Mouse (Mus musculus): ENCODE measurements around the gene Pomt1. TPM values are rescaled to one million over a fixed set of nuclear protein-coding genes. Genes with fewer than 3 reads are reported as not detected.

Gene Pomt1
- polyA plus RNA-seq, 1 experiment from 2014 or later: 36.4 TPM

DNA sequence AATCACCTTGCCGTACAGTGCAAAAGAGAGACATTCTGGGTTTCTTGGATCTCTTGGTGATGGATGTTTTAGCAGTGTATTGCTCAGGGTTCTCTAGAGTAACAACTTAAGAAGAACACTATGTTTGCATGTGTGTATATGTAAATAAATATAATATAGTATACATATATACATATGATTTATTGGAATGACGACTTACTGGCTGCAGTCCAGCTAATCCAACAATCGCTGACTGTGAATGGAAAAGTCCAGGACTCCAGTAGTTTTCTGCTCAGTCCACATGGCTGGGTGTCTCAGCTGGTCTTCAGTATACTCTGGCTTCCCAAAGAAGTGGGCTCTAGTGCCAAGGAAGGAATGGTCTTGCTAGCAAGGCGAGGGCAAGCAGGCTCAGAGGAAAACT, 1.2 kb downstream of the Pomt1 start:
- ATAC-seq: no peak
- Histone ChIP-seq H3K9ac (ENCODE audit: low read depth, low read length) (peak overlapping the region; percentile 81), H3K27ac (ENCODE audit: low read length) (no peak overlapping the region)

GRCm38 (mm10) chr2:32238708-32239435, 2.5 kb downstream of the Pomt1 start:
- Histone ChIP-seq H3K36me3 (ENCODE audit: control insufficient read depth, insufficient read depth, low read length) (peaks cover 3% of the 10 kb centered on the region; the same call in 1 of the 2 replicates), H3K9me3 (replicated peaks; ENCODE audit: control insufficient read depth, low read length, poor library complexity, severe bottlenecking) (no peaks in the 10 kb centered on the region), H3K4me1 (ENCODE audit: control insufficient read depth, insufficient read depth, low read length) (peaks cover 21% of the 10 kb centered on the region), H3K4me3 (ENCODE audit: low read depth, low read length) (no peak overlapping the region), H3K27me3 (ENCODE audit: control insufficient read depth, insufficient read depth, low read depth, low read length) (no peaks in the 10 kb centered on the region), H3K27ac (ENCODE audit: low read length) (no peak overlapping the region), H3K4me2 (ENCODE audit: low read length) (no peak overlapping the region), H3K9ac (ENCODE audit: low read depth, low read length) (no peak overlapping the region)
- ATAC-seq: no peak
- 92% methylated on average over 9 of the region's 9 CpGs for WGBS

More for the DNA sequence above, 1.2 kb downstream of the Pomt1 start:
- H3K36me3 ChIP-seq (ENCODE audit: control insufficient read depth, insufficient read depth, low read length): peaks cover 12% of the 10 kb centered on the region
- WGBS: 41% methylated on average over 4 of the region's 4 CpGs
- H3K4me2 ChIP-seq (ENCODE audit: low read length): peak overlapping the region; percentile 93
- no peaks in the 10 kb centered on the region for H3K27me3 ChIP-seq (ENCODE audit: control insufficient read depth, insufficient read depth, low read depth, low read length)
- H3K4me3 ChIP-seq (ENCODE audit: low read depth, low read length): peak overlapping the region; percentile 75
- H3K4me1 ChIP-seq (ENCODE audit: control insufficient read depth, insufficient read depth, low read length): peaks cover 21% of the 10 kb centered on the region
- H3K9me3 ChIP-seq (replicated peaks; ENCODE audit: control insufficient read depth, low read length, poor library complexity, severe bottlenecking): no peaks in the 10 kb centered on the region

- no peak overlapping the region for H3K9ac ChIP-seq (ENCODE audit: low read depth, low read length)
- no peaks in the 10 kb centered on the region for H3K9me3 ChIP-seq (replicated peaks; ENCODE audit: control insufficient read depth, low read length, poor library complexity, severe bottlenecking)
- no peak overlapping the region for H3K4me2 ChIP-seq (ENCODE audit: low read length)
- no peak for ATAC-seq
- H3K4me3 ChIP-seq (ENCODE audit: low read depth, low read length): no peak overlapping the region
- 81% methylated on average over 5 of the region's 5 CpGs for WGBS
- no peaks in the 10 kb centered on the region for H3K27me3 ChIP-seq (ENCODE audit: control insufficient read depth, insufficient read depth, low read depth, low read length)
- peaks cover 6% of the 10 kb centered on the region for H3K36me3 ChIP-seq (ENCODE audit: control insufficient read depth, insufficient read depth, low read length)
- no peak overlapping the region for H3K27ac ChIP-seq (ENCODE audit: low read length)
- H3K4me1 ChIP-seq (ENCODE audit: control insufficient read depth, insufficient read depth, low read length): peaks cover 13% of the 10 kb centered on the region
Measured at GRCm38 (mm10) chr2:32240591-32240990, 4.2 kb downstream of the Pomt1 start.

DNA sequence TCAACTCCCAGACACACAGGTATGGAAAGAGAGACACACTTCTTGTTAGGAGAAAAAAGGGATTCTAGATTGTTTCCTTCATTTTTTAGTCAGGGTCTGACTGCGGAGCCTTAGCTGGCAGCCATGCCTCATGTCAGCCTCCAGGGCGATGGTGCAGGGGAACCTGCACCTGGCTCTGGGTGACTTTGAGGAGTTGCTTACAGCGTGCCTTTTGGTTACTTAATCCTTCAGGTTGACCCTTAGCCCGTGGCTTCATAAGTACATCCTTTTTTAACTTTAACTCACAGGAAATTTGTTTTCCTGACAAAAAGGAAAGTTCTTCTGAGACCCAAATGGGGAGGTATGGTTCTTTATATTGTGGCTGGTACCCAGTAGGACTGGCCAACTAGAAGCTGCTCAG, 6.6 kb downstream of the Pomt1 start:
- WGBS: 89% methylated on average over 4 of the region's 4 CpGs
- no peak for ATAC-seq
- H3K9ac ChIP-seq (ENCODE audit: low read depth, low read length): no peak overlapping the region
- no peak overlapping the region for H3K4me2 ChIP-seq (ENCODE audit: low read length)
- H3K4me3 ChIP-seq (ENCODE audit: low read depth, low read length): no peak overlapping the region
- H3K27ac ChIP-seq (ENCODE audit: low read length): no peak overlapping the region
- peaks cover 17% of the 10 kb centered on the region for H3K36me3 ChIP-seq (ENCODE audit: control insufficient read depth, insufficient read depth, low read length)
- peaks cover under 1% of the 10 kb centered on the region for H3K4me1 ChIP-seq (ENCODE audit: control insufficient read depth, insufficient read depth, low read length)
- no peaks in the 10 kb centered on the region for H3K9me3 ChIP-seq (replicated peaks; ENCODE audit: control insufficient read depth, low read length, poor library complexity, severe bottlenecking)
- no peaks in the 10 kb centered on the region for H3K27me3 ChIP-seq (ENCODE audit: control insufficient read depth, insufficient read depth, low read depth, low read length)

GRCm38 (mm10) chr2:32246741-32247140, 10.4 kb downstream of the Pomt1 start:
- 89% methylated on average over 4 of the region's 4 CpGs for WGBS
- no peak for ATAC-seq
- H3K9me3 ChIP-seq (replicated peaks; ENCODE audit: control insufficient read depth, low read length, poor library complexity, severe bottlenecking): no peaks in the 10 kb centered on the region
- no peaks in the 10 kb centered on the region for H3K27me3 ChIP-seq (ENCODE audit: control insufficient read depth, insufficient read depth, low read depth, low read length)
- H3K4me1 ChIP-seq (ENCODE audit: control insufficient read depth, insufficient read depth, low read length): no peaks in the 10 kb centered on the region
- H3K4me2 ChIP-seq (ENCODE audit: low read length): no peak overlapping the region
- H3K9ac ChIP-seq (ENCODE audit: low read depth, low read length): no peak overlapping the region
- H3K36me3 ChIP-seq (ENCODE audit: control insufficient read depth, insufficient read depth, low read length): peaks cover 25% of the 10 kb centered on the region
- H3K27ac ChIP-seq (ENCODE audit: low read length): no peak overlapping the region
- no peak overlapping the region for H3K4me3 ChIP-seq (ENCODE audit: low read depth, low read length)

GRCm38 (mm10) chr2:32248377-32249361, 12.3 kb downstream of the Pomt1 start:
- 86% methylated on average over 10 of the region's 10 CpGs for WGBS
- Histone ChIP-seq H3K4me1 (ENCODE audit: control insufficient read depth, insufficient read depth, low read length) (no peaks in the 10 kb centered on the region), H3K4me3 (ENCODE audit: low read depth, low read length) (no peak overlapping the region), H3K9me3 (replicated peaks; ENCODE audit: control insufficient read depth, low read length, poor library complexity, severe bottlenecking) (no peaks in the 10 kb centered on the region), H3K27me3 (ENCODE audit: control insufficient read depth, insufficient read depth, low read depth, low read length) (no peaks in the 10 kb centered on the region), H3K9ac (ENCODE audit: low read depth, low read length) (no peak overlapping the region), H3K27ac (ENCODE audit: low read length) (no peak overlapping the region), H3K4me2 (ENCODE audit: low read length) (no peak overlapping the region), H3K36me3 (ENCODE audit: control insufficient read depth, insufficient read depth, low read length) (peaks cover 35% of the 10 kb centered on the region)
- ATAC-seq: no peak

GRCm38 (mm10) chr2:32251791-32252527, 15.6 kb downstream of the Pomt1 start:
- WGBS: 90% methylated on average over 12 of the region's 12 CpGs
- Histone ChIP-seq H3K36me3 (ENCODE audit: control insufficient read depth, insufficient read depth, low read length) (peaks cover 47% of the 10 kb centered on the region), H3K9ac (ENCODE audit: low read depth, low read length) (no peak overlapping the region), H3K4me1 (ENCODE audit: control insufficient read depth, insufficient read depth, low read length) (no peaks in the 10 kb centered on the region), H3K27ac (ENCODE audit: low read length) (no peak overlapping the region), H3K4me3 (ENCODE audit: low read depth, low read length) (no peak overlapping the region), H3K4me2 (ENCODE audit: low read length) (no peak overlapping the region), H3K9me3 (replicated peaks; ENCODE audit: control insufficient read depth, low read length, poor library complexity, severe bottlenecking) (no peaks in the 10 kb centered on the region), H3K27me3 (ENCODE audit: control insufficient read depth, insufficient read depth, low read depth, low read length) (no peaks in the 10 kb centered on the region)
- no peak for ATAC-seq

DNA sequence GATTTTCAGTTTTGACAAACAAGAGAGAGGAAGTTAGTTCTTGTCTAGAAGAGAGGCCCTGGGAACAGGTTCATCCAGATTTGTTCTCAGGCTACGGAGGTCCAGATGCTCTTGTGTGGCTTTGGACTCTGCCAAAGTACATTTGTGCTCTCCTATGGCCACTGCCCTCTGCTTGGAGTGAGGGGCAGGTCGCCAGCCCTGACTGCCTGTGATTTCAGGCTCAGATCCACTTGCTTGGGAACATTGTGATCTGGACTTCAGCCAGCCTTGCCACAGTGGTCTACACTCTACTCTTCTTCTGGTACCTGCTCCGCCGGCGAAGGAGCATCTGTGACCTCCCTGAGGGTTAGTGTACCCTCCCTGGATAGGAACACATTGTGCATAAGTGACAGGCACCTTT, 16.3 kb downstream of the Pomt1 start:
- 92% methylated on average over 5 of the region's 5 CpGs for WGBS
- H3K36me3 ChIP-seq (ENCODE audit: control insufficient read depth, insufficient read depth, low read length): peaks cover 48% of the 10 kb centered on the region
- H3K4me1 ChIP-seq (ENCODE audit: control insufficient read depth, insufficient read depth, low read length): no peaks in the 10 kb centered on the region
- no peak overlapping the region for H3K27ac ChIP-seq (ENCODE audit: low read length)
- no peaks in the 10 kb centered on the region for H3K9me3 ChIP-seq (replicated peaks; ENCODE audit: control insufficient read depth, low read length, poor library complexity, severe bottlenecking)
- no peak overlapping the region for H3K9ac ChIP-seq (ENCODE audit: low read depth, low read length)
- H3K4me2 ChIP-seq (ENCODE audit: low read length): no peak overlapping the region
- no peak for ATAC-seq
- H3K4me3 ChIP-seq (ENCODE audit: low read depth, low read length): no peak overlapping the region
- H3K27me3 ChIP-seq (ENCODE audit: control insufficient read depth, insufficient read depth, low read depth, low read length): no peaks in the 10 kb centered on the region
